Mouse (Mus musculus): Measurements from ENCODE around the gene Cacng7. TPM values are rescaled to one million over a fixed set of nuclear protein-coding genes. Genes with fewer than 3 reads are reported as not detected.
"Not testable (repeated sequence)": the region's sequence is repeated elsewhere in the genome, so short reads cannot be mapped to it uniquely, and the experiment has no call there.

The Cacng7 gene
- polyA plus RNA-seq, 1 experiment from 2014 or later: 2.6 TPM

DNA sequence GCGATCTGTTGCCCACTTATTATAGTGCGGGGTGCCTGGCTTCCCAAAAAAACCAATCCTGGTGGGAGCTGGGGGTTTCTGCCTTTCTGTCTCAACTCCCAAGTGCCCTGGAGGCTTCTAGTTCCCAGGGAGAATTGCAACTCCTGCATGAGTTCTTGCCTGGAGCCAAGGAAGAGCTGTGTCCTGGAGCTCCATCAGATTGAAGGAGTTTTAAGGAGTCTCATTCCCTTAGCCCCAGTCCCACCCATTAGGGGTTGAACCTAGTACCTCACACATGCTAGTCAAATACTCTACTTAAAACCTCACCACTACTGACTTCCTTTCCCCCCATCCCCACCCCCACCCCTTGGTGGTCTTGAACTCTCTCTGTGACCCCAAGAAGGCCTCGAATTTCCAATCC, 41.0 kb upstream of the Cacng7 start:
- Histone ChIP-seq H3K4me3 (ENCODE audit: low read length) (no peak overlapping the region), H3K27me3 (replicated peaks; ENCODE audit: control insufficient read depth, insufficient read depth, low read length) (no peaks in the 10 kb centered on the region), H3K27ac (ENCODE audit: low read depth, low read length) (no peak overlapping the region), H3K9me3 (ENCODE audit: control insufficient read depth, low read length) (no peaks in the 10 kb centered on the region), H3K4me2 (ENCODE audit: low read length) (peak overlapping the region; percentile 75), H3K9ac (ENCODE audit: low read depth, low read length) (no peak overlapping the region), H3K4me1 (ENCODE audit: control insufficient read depth, insufficient read depth, low read depth, low read length) (peaks cover 16% of the 10 kb centered on the region), H3K36me3 (ENCODE audit: control insufficient read depth, insufficient read depth, low read length) (peaks cover 11% of the 10 kb centered on the region)
- WGBS: 74% methylated on average over 3 of the region's 3 CpGs
- ATAC-seq: no peak

DNA sequence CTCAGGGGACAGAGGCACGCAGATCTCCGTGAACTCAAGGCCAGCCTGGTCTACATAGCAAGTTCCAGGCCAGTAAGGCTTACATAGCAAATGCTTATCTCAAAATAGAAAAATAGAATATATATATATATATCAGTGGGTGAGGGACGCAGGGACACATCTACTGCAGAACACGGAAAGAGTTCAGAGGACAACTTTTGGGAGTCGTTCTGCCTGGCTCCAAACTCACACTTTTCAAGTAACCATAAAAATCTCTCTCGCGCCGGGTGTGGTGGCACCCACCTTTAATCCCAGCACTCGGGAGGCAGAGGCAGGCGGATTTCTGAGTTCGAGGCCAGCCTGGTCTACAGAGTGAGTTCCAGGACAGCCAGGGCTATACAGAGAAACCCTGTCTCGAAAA, 40.5 kb upstream of the Cacng7 start:
- H3K27me3 ChIP-seq (replicated peaks; ENCODE audit: control insufficient read depth, insufficient read depth, low read length); H3K9ac ChIP-seq (ENCODE audit: low read depth, low read length); H3K4me3 ChIP-seq (ENCODE audit: low read length); ATAC-seq; H3K9me3 ChIP-seq (ENCODE audit: control insufficient read depth, low read length); H3K27ac ChIP-seq (ENCODE audit: low read depth, low read length): not testable (repeated sequence)
- WGBS: 80% methylated on average over 11 of the region's 12 CpGs
- H3K4me2 ChIP-seq (ENCODE audit: low read length): peak overlapping the region; percentile 50; the same call in 1 of the 2 replicates
- H3K4me1 ChIP-seq (ENCODE audit: control insufficient read depth, insufficient read depth, low read depth, low read length): peaks cover 16% of the 10 kb centered on the region
- peaks cover 16% of the 10 kb centered on the region for H3K36me3 ChIP-seq (ENCODE audit: control insufficient read depth, insufficient read depth, low read length)

GRCm38 (mm10) chr7:3292791-3293190, 40.0 kb upstream of the Cacng7 start:
- ATAC-seq: no peak
- Histone ChIP-seq H3K4me1 (ENCODE audit: control insufficient read depth, insufficient read depth, low read depth, low read length) (peaks cover 16% of the 10 kb centered on the region), H3K9ac (ENCODE audit: low read depth, low read length) (peak overlapping the region; percentile 45), H3K9me3 (ENCODE audit: control insufficient read depth, low read length) (no peaks in the 10 kb centered on the region), H3K4me2 (ENCODE audit: low read length) (peak overlapping the region; percentile 50), H3K27ac (ENCODE audit: low read depth, low read length) (0 out of 2 replicates have a peak overlapping the region, but pooled peaks have one; percentile 12), H3K36me3 (ENCODE audit: control insufficient read depth, insufficient read depth, low read length) (peaks cover 21% of the 10 kb centered on the region), H3K4me3 (ENCODE audit: low read length) (peak overlapping the region; percentile 30), H3K27me3 (replicated peaks; ENCODE audit: control insufficient read depth, insufficient read depth, low read length) (no peaks in the 10 kb centered on the region)
- WGBS: 3% methylated on average over 14 of the region's 14 CpGs

DNA sequence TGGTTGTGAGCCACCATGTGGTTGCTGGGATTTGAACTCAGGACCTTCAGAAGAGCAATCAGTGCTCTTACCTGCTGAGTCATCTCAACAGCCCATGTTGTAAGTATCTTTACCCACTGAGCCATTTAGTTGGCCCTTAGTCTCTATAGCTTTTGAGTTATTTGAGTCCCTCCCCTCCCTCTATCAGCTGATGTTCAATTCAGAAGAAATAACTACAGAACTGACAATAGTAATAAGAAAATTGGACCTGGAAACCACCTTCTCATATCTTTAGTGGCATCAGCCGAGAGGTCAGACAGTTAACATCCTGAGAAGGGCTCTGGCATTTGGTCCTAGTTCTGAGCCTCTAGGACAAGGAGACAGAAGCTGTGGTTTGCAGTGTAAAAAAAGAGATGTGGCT, 38.0 kb upstream of the Cacng7 start:
- no peak for ATAC-seq
- Histone ChIP-seq H3K36me3 (ENCODE audit: control insufficient read depth, insufficient read depth, low read length) (peaks cover 23% of the 10 kb centered on the region), H3K27me3 (replicated peaks; ENCODE audit: control insufficient read depth, insufficient read depth, low read length) (0 out of 2 replicates have a peak, but pooled peaks cover 4% of the 10 kb centered on the region), H3K4me2 (ENCODE audit: low read length) (no peak overlapping the region), H3K27ac (ENCODE audit: low read depth, low read length) (no peak overlapping the region), H3K4me3 (ENCODE audit: low read length) (no peak overlapping the region), H3K9me3 (ENCODE audit: control insufficient read depth, low read length) (no peaks in the 10 kb centered on the region), H3K9ac (ENCODE audit: low read depth, low read length) (no peak overlapping the region), H3K4me1 (ENCODE audit: control insufficient read depth, insufficient read depth, low read depth, low read length) (peaks cover 16% of the 10 kb centered on the region)
- 91% methylated on average over 1 of the region's 1 CpGs for WGBS

- WGBS: 91% methylated on average over 5 of the region's 5 CpGs
- no peak overlapping the region for H3K27ac ChIP-seq (ENCODE audit: low read depth, low read length)
- H3K9ac ChIP-seq (ENCODE audit: low read depth, low read length): no peak overlapping the region
- no peaks in the 10 kb centered on the region for H3K9me3 ChIP-seq (ENCODE audit: control insufficient read depth, low read length)
- no peak overlapping the region for H3K4me3 ChIP-seq (ENCODE audit: low read length)
- H3K4me1 ChIP-seq (ENCODE audit: control insufficient read depth, insufficient read depth, low read depth, low read length): peaks cover 13% of the 10 kb centered on the region
- no peak overlapping the region for H3K4me2 ChIP-seq (ENCODE audit: low read length)
- peaks cover 24% of the 10 kb centered on the region for H3K36me3 ChIP-seq (ENCODE audit: control insufficient read depth, insufficient read depth, low read length)
- no peak for ATAC-seq
- 0 out of 2 replicates have a peak, but pooled peaks cover 4% of the 10 kb centered on the region for H3K27me3 ChIP-seq (replicated peaks; ENCODE audit: control insufficient read depth, insufficient read depth, low read length)
Measured at GRCm38 (mm10) chr7:3295321-3296110, 37.2 kb upstream of the Cacng7 start.

DNA sequence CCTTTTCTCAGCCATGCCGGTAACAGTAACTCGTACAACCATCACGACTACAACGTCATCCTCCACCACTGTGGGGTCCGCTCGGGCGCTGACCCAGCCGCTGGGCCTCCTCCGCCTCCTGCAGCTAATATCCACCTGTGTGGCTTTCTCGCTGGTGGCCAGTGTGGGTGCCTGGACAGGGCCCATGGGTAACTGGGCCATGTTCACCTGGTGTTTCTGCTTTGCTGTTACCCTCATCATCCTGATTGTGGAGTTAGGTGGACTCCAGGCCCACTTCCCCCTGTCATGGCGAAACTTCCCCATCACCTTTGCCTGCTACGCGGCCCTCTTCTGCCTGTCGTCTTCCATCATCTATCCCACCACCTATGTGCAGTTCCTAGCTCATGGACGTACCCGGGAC, 36.0 kb upstream of the Cacng7 start:
- Histone ChIP-seq H3K27ac (ENCODE audit: low read depth, low read length) (no peak overlapping the region), H3K9me3 (ENCODE audit: control insufficient read depth, low read length) (no peaks in the 10 kb centered on the region), H3K36me3 (ENCODE audit: control insufficient read depth, insufficient read depth, low read length) (peaks cover 24% of the 10 kb centered on the region), H3K27me3 (replicated peaks; ENCODE audit: control insufficient read depth, insufficient read depth, low read length) (peaks cover 10% of the 10 kb centered on the region), H3K4me3 (ENCODE audit: low read length) (no peak overlapping the region), H3K4me2 (ENCODE audit: low read length) (no peak overlapping the region), H3K4me1 (ENCODE audit: control insufficient read depth, insufficient read depth, low read depth, low read length) (peaks cover 5% of the 10 kb centered on the region), H3K9ac (ENCODE audit: low read depth, low read length) (no peak overlapping the region)
- ATAC-seq: no peak
- 94% methylated on average over 16 of the region's 16 CpGs for WGBS

GRCm38 (mm10) chr7:3299941-3300617, 32.7 kb upstream of the Cacng7 start:
- Histone ChIP-seq H3K9me3 (ENCODE audit: control insufficient read depth, low read length) (no peaks in the 10 kb centered on the region), H3K27me3 (replicated peaks; ENCODE audit: control insufficient read depth, insufficient read depth, low read length) (peaks cover 12% of the 10 kb centered on the region), H3K27ac (ENCODE audit: low read depth, low read length) (no peak overlapping the region), H3K9ac (ENCODE audit: low read depth, low read length) (no peak overlapping the region), H3K4me1 (ENCODE audit: control insufficient read depth, insufficient read depth, low read depth, low read length) (peaks cover 25% of the 10 kb centered on the region), H3K36me3 (ENCODE audit: control insufficient read depth, insufficient read depth, low read length) (peaks cover 18% of the 10 kb centered on the region), H3K4me3 (ENCODE audit: low read length) (no peak overlapping the region), H3K4me2 (ENCODE audit: low read length) (no peak overlapping the region)
- WGBS: 50% methylated on average over 7 of the region's 7 CpGs
- ATAC-seq: no peak

DNA sequence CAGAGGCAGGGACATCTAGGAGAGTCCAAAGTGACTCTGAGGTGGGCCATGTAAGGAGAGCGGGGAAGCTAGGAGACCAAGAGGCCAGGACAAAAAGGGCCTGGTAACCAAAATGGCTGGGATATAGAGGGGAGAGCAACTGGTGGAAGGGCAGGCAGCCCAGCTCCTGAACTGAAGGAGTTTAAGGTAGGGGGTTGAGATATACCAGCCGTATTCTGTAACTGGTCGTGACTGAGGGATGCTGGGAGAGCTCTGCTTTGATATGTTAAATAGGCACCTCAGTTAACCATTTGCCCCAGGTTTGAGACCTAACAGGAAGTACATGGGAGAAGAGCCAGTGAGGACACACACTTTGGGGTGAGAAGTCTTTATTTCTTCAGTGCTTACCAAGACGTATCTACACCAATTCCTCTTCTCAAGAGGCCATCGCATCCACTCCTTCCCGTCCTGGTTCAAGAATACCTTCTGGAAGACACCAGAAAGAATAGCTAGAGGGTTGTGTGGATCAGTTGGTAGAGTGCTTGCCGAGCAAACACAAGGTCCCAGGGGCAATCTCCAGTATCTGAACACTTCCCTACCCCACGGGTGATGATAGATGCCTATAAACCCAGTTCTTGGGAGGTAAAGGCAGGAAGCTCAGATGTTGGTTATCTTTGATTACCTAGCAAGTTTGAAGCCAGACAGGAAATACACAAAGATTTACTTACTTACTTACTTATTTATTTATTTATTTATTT, 31.7 kb upstream of the Cacng7 start:
- H3K27ac ChIP-seq (ENCODE audit: low read depth, low read length): no peak overlapping the region
- H3K27me3 ChIP-seq (replicated peaks; ENCODE audit: control insufficient read depth, insufficient read depth, low read length): peaks cover 12% of the 10 kb centered on the region

More for the DNA sequence above, 31.7 kb upstream of the Cacng7 start:
- no peak overlapping the region for H3K9ac ChIP-seq (ENCODE audit: low read depth, low read length)
- 74% methylated on average over 8 of the region's 8 CpGs for WGBS
- peaks cover 18% of the 10 kb centered on the region for H3K36me3 ChIP-seq (ENCODE audit: control insufficient read depth, insufficient read depth, low read length)
- no peaks in the 10 kb centered on the region for H3K9me3 ChIP-seq (ENCODE audit: control insufficient read depth, low read length)
- H3K4me2 ChIP-seq (ENCODE audit: low read length): no peak overlapping the region
- H3K4me1 ChIP-seq (ENCODE audit: control insufficient read depth, insufficient read depth, low read depth, low read length): peaks cover 25% of the 10 kb centered on the region
- no peak overlapping the region for H3K4me3 ChIP-seq (ENCODE audit: low read length)
- no peak for ATAC-seq
